Mouse (Mus musculus) duodenum, adult 2 months (tissue): ENCODE results near the gene Nppc. TPM values are rescaled to one million over a fixed set of nuclear protein-coding genes. Genes with fewer than 3 reads are reported as not detected.

Experiments used
- polyA plus RNA-seq: library from polyadenylated mRNA; depleted of rRNA; stranded (reverse); fragments of >200 nt; gene quantifications from 2 replicates; pipeline ENCODE4 v1.2.3, GENCODE M21; 2012; ENCODE audit warnings: low replicate concordance; rRNA removed

Gene Nppc
- polyA plus RNA-seq: 0.11 and 0.29 TPM in 2 replicates

GRCm38 (mm10) chr1:86670279-86671038, at the start of gene Nppc:
Gene Nppc (minus strand): TSS chr1:86670571.

GRCm38 (mm10) chr1:86703300-86703964, 33.1 kb upstream of the Nppc start, which contains the start of gene Dis3l2:
Gene Dis3l2 (plus strand): TSS chr1:86703808.

Other genes with a start within 250 kb of the Nppc start
- 6.0 and 8.6 TPM in 2 replicates for gene Nmur1, start 244.3 kb downstream of the Nppc start, polyA plus RNA-seq
- 0.13 TPM in 1 of 2 replicates, not detected in the other for gene Tex44, start 244.2 kb downstream of the Nppc start, polyA plus RNA-seq
- gene Ptma, start 143.8 kb downstream of the Nppc start, polyA plus RNA-seq: 900 and 1,067 TPM in 2 replicates
- 5.8 and 10.1 TPM in 2 replicates for gene Pde6d, start 87.9 kb downstream of the Nppc start, polyA plus RNA-seq
- 17.5 and 20.4 TPM in 2 replicates for gene Cops7b, start 87.7 kb downstream of the Nppc start, polyA plus RNA-seq
- 6.6 and 7.7 TPM in 2 replicates for gene Dis3l2, start 33.2 kb upstream of the Nppc start, polyA plus RNA-seq